Mouse (Mus musculus) liver, postnatal 0 days (tissue): ENCODE data around the gene Ankrd35. TPM values are rescaled to one million over a fixed set of nuclear protein-coding genes. Genes with fewer than 3 reads are reported as not detected.

Experiments used
- ATAC-seq: fragments of 200-750 bp; cut with Nextera tagmentation; 2 replicates; pipeline ENCODE4 v1.8.0; 2017; ENCODE audit warnings: mild to moderate bottlenecking, moderate library complexity
- DNase-seq: peaks from one replicate; pipeline ENCODE4 v3.0.0-alpha.2; 2016
- H3K27ac ChIP-seq: fragments of 300-500 bp; sonication (generic); 2 replicates; pipeline ENCODE4 v1.5.1; 2014; ENCODE audit warnings: antibody characterized with exemption, moderate library complexity, mild to moderate bottlenecking, low read depth
- H3K27me3 ChIP-seq: fragments of 300-500 bp; sonication (generic); 2 replicates; pipeline ENCODE4 v1.6.1; 2014; ENCODE audit warnings: low read length, control low read depth, mixed read lengths; ENCODE audit not compliant: insufficient read depth
- H3K36me3 ChIP-seq: fragments of 300-500 bp; sonication (generic); replicated peaks from 2 replicates; pipeline ENCODE4 v1.6.1; 2014; ENCODE audit warnings: mild to moderate bottlenecking, control low read depth, low read length, moderate library complexity, mixed read lengths; ENCODE audit not compliant: insufficient read depth
- H3K4me1 ChIP-seq: fragments of 300-500 bp; sonication (generic); 2 replicates; pipeline ENCODE4 v1.6.1; 2014; ENCODE audit warnings: antibody characterized with exemption, mild to moderate bottlenecking, control low read depth; ENCODE audit not compliant: insufficient read depth
- H3K4me2 ChIP-seq: fragments of 300-500 bp; sonication (generic); 2 replicates; pipeline ENCODE4 v1.6.1; 2014; ENCODE audit warnings: low read depth, mild to moderate bottlenecking, low read length, moderate library complexity, mixed read lengths
- H3K4me3 ChIP-seq: fragments of 300-500 bp; sonication (generic); 2 replicates; pipeline ENCODE4 v1.5.1; 2014; ENCODE audit warnings: low read depth, low read length
- H3K9ac ChIP-seq: fragments of 300-500 bp; sonication (generic); replicated peaks from 2 replicates; pipeline ENCODE4 v1.6.1; 2014; ENCODE audit warnings: mild to moderate bottlenecking, moderate library complexity
- H3K9me3 ChIP-seq: fragments of 300-500 bp; sonication (generic); 2 replicates; pipeline ENCODE4 v1.6.1; 2016; ENCODE audit warnings: mild to moderate bottlenecking, control low read depth, low read length, mixed read lengths
- CTCF ChIP-seq: sonication (generic); IDR thresholded peaks from 2 replicates; pipeline ENCODE4 v1.5.1; 2016; ENCODE audit warnings: antibody characterized with exemption, low read depth
- EP300 ChIP-seq: IDR thresholded peaks from 2 replicates; pipeline ENCODE4 v1.6.1; 2016; ENCODE audit warnings: antibody characterized with exemption, low read depth, mild to moderate bottlenecking
- WGBS: fragments of 180-500 bp; shearing (Covaris S2); extraction: QIAGEN DNeasy Blood & Tissue Kit; methylation state at CpG from one replicate; pipeline ENCODE4 v1.1.7; 2014; ENCODE audit not compliant: insufficient replicate concordance; 5-methylcytosine and 5-hydroxymethylcytosine counted together
- polyA plus RNA-seq: library from polyadenylated mRNA; unstranded; fragments of >200 nt; fragmentation: Nextera tagmentation; extraction: Ambion mirVana; gene quantifications from 2 replicates; pipeline ENCODE4 v1.2.1, GENCODE M21; 2015

Ankrd35 gene
- polyA plus RNA-seq, 1 experiment from 2014 or later = 0.45 TPM

DNA sequence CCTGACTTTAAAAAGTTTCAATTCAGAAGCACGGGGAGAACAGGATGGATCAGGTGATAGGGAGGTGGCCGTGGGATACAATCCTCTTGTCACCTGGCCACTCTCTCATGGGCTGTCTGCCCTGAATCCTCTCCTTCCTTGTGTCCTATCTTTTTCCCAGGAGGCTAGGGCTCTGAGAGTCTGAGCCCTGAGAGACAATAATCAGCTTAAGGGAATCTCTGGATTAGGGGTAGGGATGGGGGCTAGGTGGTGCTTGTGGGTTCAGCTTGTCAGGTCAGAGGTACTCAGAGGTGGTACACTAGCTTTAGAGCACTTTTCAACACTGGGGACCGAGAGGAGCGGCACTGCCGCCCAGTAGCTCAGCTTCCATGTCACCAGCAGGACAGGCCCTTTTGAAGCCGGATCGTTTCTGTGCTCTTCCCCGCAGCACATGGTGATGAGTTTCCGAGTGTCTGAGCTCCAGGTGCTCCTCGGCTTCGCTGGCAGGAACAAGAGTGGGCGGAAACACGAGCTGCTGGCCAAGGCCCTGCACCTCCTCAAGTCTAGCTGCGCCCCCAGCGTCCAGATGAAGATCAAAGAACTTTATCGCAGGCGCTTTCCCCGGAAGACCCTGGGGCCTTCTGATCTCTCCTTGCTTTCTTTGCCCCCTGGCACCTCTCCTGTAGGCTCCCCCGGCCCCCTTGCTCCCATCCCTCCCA lies 29.2 kb downstream of the Ankrd35 start:
- H3K27me3 ChIP-seq = no peaks in the 10 kb centered on the region
- WGBS = 76% methylated on average over 19 of the region's 19 CpGs
- H3K9ac ChIP-seq = no peak overlapping the region
- no peak overlapping the region for H3K27ac ChIP-seq
- no peak for DNase-seq
- ATAC-seq = no peak
- peaks cover 24% of the 10 kb centered on the region for H3K36me3 ChIP-seq
- H3K4me2 ChIP-seq = no peak overlapping the region
- no peak for TF ChIP-seq EP300
- TF ChIP-seq CTCF = no peak
- no peaks in the 10 kb centered on the region for H3K9me3 ChIP-seq
- H3K4me1 ChIP-seq = peaks cover 12% of the 10 kb centered on the region
- H3K4me3 ChIP-seq = no peak overlapping the region

GRCm38 (mm10) chr3:96700376-96700775 lies 30.4 kb downstream of the Ankrd35 start:
- Histone ChIP-seq H3K9ac (no peak overlapping the region), H3K4me2 (no peak overlapping the region), H3K4me3 (no peak overlapping the region), H3K27me3 (no peaks in the 10 kb centered on the region), H3K9me3 (no peaks in the 10 kb centered on the region), H3K4me1 (peaks cover 12% of the 10 kb centered on the region), H3K36me3 (peaks cover 35% of the 10 kb centered on the region), H3K27ac (no peak overlapping the region)
- DNase-seq (peak; percentile 53), ATAC-seq (no peak)
- 50% methylated on average over 7 of the region's 7 CpGs for WGBS
- peak; percentile 64 for TF ChIP-seq CTCF
- no peak for TF ChIP-seq EP300

DNA sequence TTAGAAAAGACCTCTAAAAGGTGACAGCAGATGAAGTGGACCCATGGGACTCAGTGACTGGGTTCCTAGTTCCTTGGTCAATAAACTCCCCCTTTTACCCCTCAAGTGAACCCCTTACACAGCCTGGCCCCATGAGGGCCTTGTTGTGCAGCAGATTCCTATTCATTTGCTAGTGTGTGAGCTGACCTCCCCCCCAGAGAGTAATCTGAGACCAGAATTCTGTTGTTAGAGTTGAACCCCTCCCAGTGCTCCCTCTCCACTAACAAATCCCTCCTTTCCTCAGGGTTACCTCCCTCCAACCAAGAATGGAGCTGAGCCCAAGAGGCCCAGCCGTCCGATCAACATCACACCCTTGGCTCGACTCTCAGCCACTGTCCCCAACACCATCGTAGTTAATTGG lies 31.1 kb downstream of the Ankrd35 start:
- Histone ChIP-seq H3K4me3 (no peak overlapping the region), H3K27ac (no peak overlapping the region), H3K36me3 (peaks cover 35% of the 10 kb centered on the region), H3K9me3 (no peaks in the 10 kb centered on the region), H3K4me1 (peaks cover 9% of the 10 kb centered on the region), H3K4me2 (no peak overlapping the region), H3K9ac (no peak overlapping the region), H3K27me3 (no peaks in the 10 kb centered on the region)
- TF ChIP-seq EP300 = no peak
- ATAC-seq (no peak), DNase-seq (no peak)
- WGBS = 83% methylated on average over 4 of the region's 4 CpGs

DNA sequence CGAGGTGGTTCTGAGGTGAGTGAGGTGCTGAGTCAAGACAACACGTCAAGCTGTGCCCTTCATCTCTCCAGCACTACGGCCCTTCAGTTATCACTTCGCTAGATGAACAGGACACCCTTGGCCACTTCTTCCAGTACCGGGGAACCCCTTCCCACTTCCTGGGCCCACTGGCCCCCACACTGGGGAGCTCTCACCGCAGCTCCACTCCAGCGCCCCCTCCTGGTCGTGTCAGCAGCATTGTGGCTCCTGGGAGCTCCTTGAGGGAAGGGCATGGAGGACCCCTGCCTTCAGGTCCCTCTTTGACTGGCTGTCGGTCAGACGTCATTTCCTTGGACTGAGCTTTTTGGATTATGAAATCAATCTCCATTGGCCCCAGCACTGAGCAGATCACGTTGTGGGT lies 34.8 kb downstream of the Ankrd35 start:
- peak; percentile 59 for TF ChIP-seq CTCF
- TF ChIP-seq EP300 = no peak
- 62% methylated on average over 11 of the region's 11 CpGs for WGBS
- Histone ChIP-seq H3K9ac (no peak overlapping the region), H3K27me3 (peaks cover 13% of the 10 kb centered on the region), H3K27ac (no peak overlapping the region), H3K36me3 (peaks cover 35% of the 10 kb centered on the region), H3K4me3 (no peak overlapping the region), H3K9me3 (no peaks in the 10 kb centered on the region), H3K4me1 (peaks cover 11% of the 10 kb centered on the region), H3K4me2 (no peak overlapping the region)
- ATAC-seq = no peak
- DNase-seq = peak; percentile 51

- WGBS = 86% methylated on average over 11 of the region's 11 CpGs
- DNase-seq = no peak
- peaks cover 13% of the 10 kb centered on the region for H3K27me3 ChIP-seq
- no peak overlapping the region for H3K4me3 ChIP-seq
- H3K9ac ChIP-seq = no peak overlapping the region
- H3K4me2 ChIP-seq = no peak overlapping the region
- ATAC-seq = no peak
- TF ChIP-seq CTCF (no peak), EP300 (no peak)
- no peak overlapping the region for H3K27ac ChIP-seq
- peaks cover 38% of the 10 kb centered on the region for H3K36me3 ChIP-seq
- H3K9me3 ChIP-seq = no peaks in the 10 kb centered on the region
- H3K4me1 ChIP-seq = peaks cover 11% of the 10 kb centered on the region
Measured at GRCm38 (mm10) chr3:96706217-96706616, 36.3 kb downstream of the Ankrd35 start.

DNA sequence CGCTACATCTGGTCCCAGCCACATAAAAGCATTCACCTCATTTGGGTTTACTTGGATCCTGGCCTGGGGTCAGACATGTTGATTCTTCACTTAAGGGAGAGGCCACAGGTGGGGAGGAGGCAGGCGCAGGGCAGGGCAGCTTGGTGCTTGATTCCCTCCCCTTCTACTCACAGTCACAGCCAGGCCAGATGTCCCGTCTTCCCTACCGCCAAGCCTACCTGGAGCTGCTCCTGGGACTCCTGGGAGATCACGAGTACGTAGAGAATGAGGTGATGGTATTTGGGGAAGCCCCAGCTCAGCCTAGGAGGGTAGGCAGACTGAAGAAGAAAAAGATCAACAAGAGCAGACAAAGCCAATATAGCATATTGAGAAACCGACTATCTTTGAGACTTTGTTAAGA lies 37.1 kb downstream of the Ankrd35 start:
- Histone ChIP-seq H3K4me1 (peaks cover 11% of the 10 kb centered on the region), H3K27me3 (peaks cover 13% of the 10 kb centered on the region), H3K4me3 (no peak overlapping the region), H3K9ac (no peak overlapping the region), H3K4me2 (no peak overlapping the region), H3K9me3 (no peaks in the 10 kb centered on the region), H3K36me3 (peaks cover 38% of the 10 kb centered on the region), H3K27ac (no peak overlapping the region)
- DNase-seq = no peak
- TF ChIP-seq EP300 = no peak
- TF ChIP-seq CTCF = no peak
- ATAC-seq = no peak
- WGBS = 72% methylated on average over 7 of the region's 7 CpGs
